Mouse (Mus musculus) urinary bladder, postnatal 4 days (tissue): ENCODE data around the gene Rdh16f1.
"Not testable (repeated sequence)": the region's sequence is repeated elsewhere in the genome, so short reads cannot be mapped to it uniquely, and the experiment has no call there.

Source experiments
- DNase-seq, 2 experiments: peaks; one replicate each; pipeline ENCODE4 v3.0.0; 2021 to 2022; ENCODE audit warnings: low spot score in 2 of 2

Rdh16f1 gene

GRCm38 (mm10) chr10:127748847-127749612, 10.6 kb upstream of the Rdh16f1 start:
- DNase-seq, result peak in 1 of 2 experiments; percentile 43

- DNase-seq, result no peak
Observed at GRCm38 (mm10) chr10:127750136-127750777, 9.3 kb upstream of the Rdh16f1 start.

- no peak for DNase-seq
Observed at GRCm38 (mm10) chr10:127751548-127751947, 8.0 kb upstream of the Rdh16f1 start, which contains the start of gene Gpr182. Gene Gpr182, minus strand, starts transcription at chr10:127751732.

- DNase-seq, result peak in 1 of 2 experiments; percentile 47
Observed at GRCm38 (mm10) chr10:127754566-127755166, 4.9 kb upstream of the Rdh16f1 start.

GRCm38 (mm10) chr10:127755246-127755645, 4.3 kb upstream of the Rdh16f1 start:
- DNase-seq, result peak in 1 of 2 experiments; percentile 3

- DNase-seq, result peak; percentile 15 to 50
Observed at GRCm38 (mm10) chr10:127755770-127756468, 3.7 kb upstream of the Rdh16f1 start.

- peak in 1 of 2 experiments; percentile 6 for DNase-seq
Observed at GRCm38 (mm10) chr10:127762926-127763325, 3.3 kb downstream of the Rdh16f1 start.

- DNase-seq, result peak in 1 of 2 experiments; percentile 14
Observed at GRCm38 (mm10) chr10:127763914-127764680, 4.5 kb downstream of the Rdh16f1 start.

GRCm38 (mm10) chr10:127766564-127766963, 7.0 kb downstream of the Rdh16f1 start:
- peak in 1 of 2 experiments; percentile 10 for DNase-seq

- DNase-seq, result no peak
Observed at GRCm38 (mm10) chr10:127776011-127776410, 16.4 kb downstream of the Rdh16f1 start, which contains the start of gene Rdh9. Gene Rdh9, plus strand, starts transcription at chr10:127776386.

GRCm38 (mm10) chr10:127782321-127782720, 22.7 kb downstream of the Rdh16f1 start:
- not testable (repeated sequence) for DNase-seq

- DNase-seq, result not testable (repeated sequence)
Observed at GRCm38 (mm10) chr10:127785411-127785810, 25.8 kb downstream of the Rdh16f1 start.

- DNase-seq, result no peak
Observed at GRCm38 (mm10) chr10:127799295-127799694, 39.7 kb downstream of the Rdh16f1 start.

- no peak for DNase-seq
Observed at GRCm38 (mm10) chr10:127800891-127801290, 41.3 kb downstream of the Rdh16f1 start, which contains the start of gene Rdh16. Gene Rdh16, plus strand, starts transcription at chr10:127801152.

GRCm38 (mm10) chr10:127801612-127802011, 42.0 kb downstream of the Rdh16f1 start:
- DNase-seq, result no peak

- DNase-seq, result no peak
Observed at GRCm38 (mm10) chr10:127802236-127802635, 42.6 kb downstream of the Rdh16f1 start.

- no peak for DNase-seq
Observed at GRCm38 (mm10) chr10:127804416-127804815, 44.8 kb downstream of the Rdh16f1 start.

- DNase-seq, result no peak
Observed at GRCm38 (mm10) chr10:127815888-127816287, 56.3 kb downstream of the Rdh16f1 start.

GRCm38 (mm10) chr10:127817268-127817910, 57.8 kb downstream of the Rdh16f1 start:
- not testable (repeated sequence) for DNase-seq

- not testable (repeated sequence) for DNase-seq
Observed at GRCm38 (mm10) chr10:127821806-127822205, 62.2 kb downstream of the Rdh16f1 start.
